Mouse (Mus musculus): Measurements from ENCODE around the gene Sgo2a. TPM values are rescaled to one million over a fixed set of nuclear protein-coding genes. Genes with fewer than 3 reads are reported as not detected.
A peak's percentile ranks its signal among the peaks of the same experiment; 100 is the strongest.
"Not testable (repeated sequence)": the region's sequence is repeated elsewhere in the genome, so short reads cannot be mapped to it uniquely, and the experiment has no call there.

Gene Sgo2a
- polyA plus RNA-seq, 1 experiment = 0.37 TPM

- Histone ChIP-seq H3K27ac (ENCODE audit: insufficient read depth, low read depth, low read length) (no peak overlapping the region), H3K36me3 (ENCODE audit: control insufficient read depth, insufficient read depth, low read length) (0 out of 2 replicates have a peak, but pooled peaks cover 1% of the 10 kb centered on the region), H3K4me1 (ENCODE audit: control insufficient read depth, insufficient read depth, insufficient read length, low read length) (no peaks in the 10 kb centered on the region), H3K4me3 (ENCODE audit: low read depth, low read length) (peak overlapping the region; percentile 84), H3K27me3 (ENCODE audit: control insufficient read depth, insufficient read depth, low read length) (no peaks in the 10 kb centered on the region)
- no peak for TF ChIP-seq CTCF (IDR thresholded peaks at IDR 0.05; ENCODE audit: extremely low read depth, insufficient read length, insufficient replicate concordance, low read depth, low read length)
- no peak for TF ChIP-seq POLR2A (IDR thresholded peaks at IDR 0.05; ENCODE audit: low read depth, low read length)
- under 1% methylated on average over 29 of the region's 29 CpGs for WGBS
Observed at GRCm38 (mm10) chr1:57996133-57996615, 403 bp downstream of the Sgo2a start.

- 56% methylated on average over 3 of the region's 3 CpGs for WGBS
Observed at GRCm38 (mm10) chr1:57998146-57998545, 2.4 kb downstream of the Sgo2a start.

GRCm38 (mm10) chr1:58006388-58006787 is 10.6 kb downstream of the Sgo2a start:
- not testable (repeated sequence) for H3K27me3 ChIP-seq (ENCODE audit: control insufficient read depth, insufficient read depth, low read length); H3K27ac ChIP-seq (ENCODE audit: insufficient read depth, low read depth, low read length); H3K36me3 ChIP-seq (ENCODE audit: control insufficient read depth, insufficient read depth, low read length); H3K4me1 ChIP-seq (ENCODE audit: control insufficient read depth, insufficient read depth, insufficient read length, low read length); H3K4me3 ChIP-seq (ENCODE audit: low read depth, low read length)
- 91% methylated on average over 7 of the region's 7 CpGs for WGBS

More at GRCm38 (mm10) chr1:57998146-57998545, 2.4 kb downstream of the Sgo2a start:
- 0 out of 2 replicates have a peak, but pooled peaks cover 1% of the 10 kb centered on the region for H3K36me3 ChIP-seq (ENCODE audit: control insufficient read depth, insufficient read depth, low read length)
- no peaks in the 10 kb centered on the region for H3K4me1 ChIP-seq (ENCODE audit: control insufficient read depth, insufficient read depth, insufficient read length, low read length)
- no peak overlapping the region for H3K27ac ChIP-seq (ENCODE audit: insufficient read depth, low read depth, low read length)
- H3K27me3 ChIP-seq (ENCODE audit: control insufficient read depth, insufficient read depth, low read length) = no peaks in the 10 kb centered on the region
- no peak overlapping the region for H3K4me3 ChIP-seq (ENCODE audit: low read depth, low read length)
- TF ChIP-seq POLR2A (IDR thresholded peaks at IDR 0.05; ENCODE audit: low read depth, low read length) = no peak
- no peak for TF ChIP-seq CTCF (IDR thresholded peaks at IDR 0.05; ENCODE audit: extremely low read depth, insufficient read length, insufficient replicate concordance, low read depth, low read length)

GRCm38 (mm10) chr1:58018856-58019255 is 23.1 kb downstream of the Sgo2a start, which contains the start of gene Kctd18:
Gene Kctd18, minus strand, starts transcription at chr1:58018956.
- Histone ChIP-seq H3K27me3 (ENCODE audit: control insufficient read depth, insufficient read depth, low read length) (no peaks in the 10 kb centered on the region), H3K4me3 (ENCODE audit: low read depth, low read length) (no peak within 1 kb of the TSS), H3K27ac (ENCODE audit: insufficient read depth, low read depth, low read length) (no peak within 1 kb of the TSS), H3K4me1 (ENCODE audit: control insufficient read depth, insufficient read depth, insufficient read length, low read length) (no peaks in the 10 kb centered on the region), H3K36me3 (ENCODE audit: control insufficient read depth, insufficient read depth, low read length) (peaks cover 9% of the 10 kb centered on the region)
- no peak for TF ChIP-seq CTCF (IDR thresholded peaks at IDR 0.05; ENCODE audit: extremely low read depth, insufficient read length, insufficient replicate concordance, low read depth, low read length)
- TF ChIP-seq POLR2A (IDR thresholded peaks at IDR 0.05; ENCODE audit: low read depth, low read length) = no peak
- 96% methylated on average over 7 of the region's 7 CpGs for WGBS

GRCm38 (mm10) chr1:58027707-58028106 is 31.9 kb downstream of the Sgo2a start:
- no peak overlapping the region for H3K4me3 ChIP-seq (ENCODE audit: low read depth, low read length)
- 82% methylated on average over 7 of the region's 7 CpGs for whole genome bisulfite sequencing
- no peak overlapping the region for H3K27ac ChIP-seq (ENCODE audit: insufficient read depth, low read depth, low read length)
- TF ChIP-seq CTCF (IDR thresholded peaks at IDR 0.05; ENCODE audit: extremely low read depth, insufficient read length, insufficient replicate concordance, low read depth, low read length) = no peak
- TF ChIP-seq POLR2A (IDR thresholded peaks at IDR 0.05; ENCODE audit: low read depth, low read length) = no peak
- H3K4me1 ChIP-seq (ENCODE audit: control insufficient read depth, insufficient read depth, insufficient read length, low read length) = no peaks in the 10 kb centered on the region
- H3K27me3 ChIP-seq (ENCODE audit: control insufficient read depth, insufficient read depth, low read length) = no peaks in the 10 kb centered on the region
- H3K36me3 ChIP-seq (ENCODE audit: control insufficient read depth, insufficient read depth, low read length) = 0 out of 2 replicates have a peak, but pooled peaks cover 5% of the 10 kb centered on the region

GRCm38 (mm10) chr1:58029636-58030117 is 33.9 kb downstream of the Sgo2a start, which contains the start of gene Aox1:
Gene Aox1, plus strand, starts transcription at chr1:58029931.
- WGBS = 18% methylated on average over 12 of the region's 12 CpGs
- Histone ChIP-seq H3K36me3 (ENCODE audit: control insufficient read depth, insufficient read depth, low read length) (0 out of 2 replicates have a peak, but pooled peaks cover 2% of the 10 kb centered on the region), H3K4me3 (ENCODE audit: low read depth, low read length) (peak within 1 kb of the TSS; percentile 63), H3K27ac (ENCODE audit: insufficient read depth, low read depth, low read length) (peak within 1 kb of the TSS; percentile 75), H3K4me1 (ENCODE audit: control insufficient read depth, insufficient read depth, insufficient read length, low read length) (no peaks in the 10 kb centered on the region), H3K27me3 (ENCODE audit: control insufficient read depth, insufficient read depth, low read length) (no peaks in the 10 kb centered on the region)
- TF ChIP-seq POLR2A (IDR thresholded peaks at IDR 0.05; ENCODE audit: low read depth, low read length) = no peak
- no peak; the same call in 1 of the 2 replicates for TF ChIP-seq CTCF (IDR thresholded peaks at IDR 0.05; ENCODE audit: extremely low read depth, insufficient read length, insufficient replicate concordance, low read depth, low read length)

- Histone ChIP-seq H3K4me3 (ENCODE audit: low read depth, low read length) (peak overlapping the region; percentile 63), H3K36me3 (ENCODE audit: control insufficient read depth, insufficient read depth, low read length) (no peaks in the 10 kb centered on the region), H3K27ac (ENCODE audit: insufficient read depth, low read depth, low read length) (peak overlapping the region; percentile 75), H3K27me3 (ENCODE audit: control insufficient read depth, insufficient read depth, low read length) (no peaks in the 10 kb centered on the region), H3K4me1 (ENCODE audit: control insufficient read depth, insufficient read depth, insufficient read length, low read length) (no peaks in the 10 kb centered on the region)
- TF ChIP-seq CTCF (IDR thresholded peaks at IDR 0.05; ENCODE audit: extremely low read depth, insufficient read length, insufficient replicate concordance, low read depth, low read length) (no peak), POLR2A (IDR thresholded peaks at IDR 0.05; ENCODE audit: low read depth, low read length) (no peak)
- 42% methylated on average over 13 of the region's 13 CpGs for WGBS
Observed at GRCm38 (mm10) chr1:58030156-58030871, 34.5 kb downstream of the Sgo2a start.
